Mouse (Mus musculus): ENCODE measurements around the gene Krba1. TPM values are rescaled to one million over a fixed set of nuclear protein-coding genes. Genes with fewer than 3 reads are reported as not detected.

Krba1 gene
- total RNA-seq, 2 experiments from 2014 or later = 1.3 to 2.2 TPM

- no peak for ATAC-seq (replicated peaks; ENCODE audit: low FRiP score, poor library complexity, severe bottlenecking)
Measured at GRCm38 (mm10) chr6:48420647-48421046, 25.3 kb downstream of the Krba1 start.

GRCm38 (mm10) chr6:48423336-48423735, 27.9 kb downstream of the Krba1 start:
- no peak for ATAC-seq (replicated peaks; ENCODE audit: low FRiP score, poor library complexity, severe bottlenecking)

DNA sequence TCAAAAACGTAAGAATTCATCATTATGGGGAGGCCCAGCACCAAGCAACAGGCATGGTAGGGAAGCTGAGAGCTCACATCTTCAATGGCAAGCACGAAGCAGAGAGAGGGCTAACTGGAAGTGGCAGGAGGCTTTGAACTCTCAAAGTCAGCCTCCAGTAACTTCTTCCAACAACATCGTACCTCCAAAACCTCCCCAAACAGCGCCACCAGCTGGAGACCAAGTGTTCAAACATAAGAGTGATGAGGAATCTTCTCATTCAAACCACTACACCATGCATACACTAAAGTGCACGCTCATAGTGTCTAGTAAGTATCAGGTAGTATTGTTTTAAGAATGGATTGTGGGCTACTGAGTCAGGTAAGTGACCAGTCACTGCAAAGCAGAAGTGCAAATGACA, 28.7 kb downstream of the Krba1 start:
- no peak for ATAC-seq (replicated peaks; ENCODE audit: low FRiP score, poor library complexity, severe bottlenecking)

- no peak for ATAC-seq (replicated peaks; ENCODE audit: low FRiP score, poor library complexity, severe bottlenecking)
Measured at GRCm38 (mm10) chr6:48426956-48427355, 31.6 kb downstream of the Krba1 start.

GRCm38 (mm10) chr6:48428769-48429557, 33.6 kb downstream of the Krba1 start:
- no peak for ATAC-seq (replicated peaks; ENCODE audit: low FRiP score, poor library complexity, severe bottlenecking)

DNA sequence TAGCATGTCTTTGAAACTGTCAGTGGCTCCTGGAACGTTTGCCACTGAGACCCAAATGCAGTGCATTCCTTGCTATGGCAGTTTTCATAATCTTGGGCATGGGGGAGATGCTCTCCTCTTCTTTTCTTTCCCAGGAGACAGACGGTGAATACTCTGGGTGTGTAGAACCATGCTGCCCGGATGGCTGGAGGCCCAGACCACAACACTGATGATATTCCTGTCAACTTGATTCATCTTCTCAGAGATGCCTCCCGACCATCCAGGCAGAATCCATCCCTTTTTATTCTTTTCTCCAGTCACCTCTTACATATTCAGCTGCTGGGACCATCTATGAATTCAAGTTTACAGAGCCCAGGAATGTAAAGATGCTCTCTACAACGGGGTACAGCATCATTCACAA, 35.4 kb downstream of the Krba1 start:
- no peak for ATAC-seq (replicated peaks; ENCODE audit: low FRiP score, poor library complexity, severe bottlenecking)

DNA sequence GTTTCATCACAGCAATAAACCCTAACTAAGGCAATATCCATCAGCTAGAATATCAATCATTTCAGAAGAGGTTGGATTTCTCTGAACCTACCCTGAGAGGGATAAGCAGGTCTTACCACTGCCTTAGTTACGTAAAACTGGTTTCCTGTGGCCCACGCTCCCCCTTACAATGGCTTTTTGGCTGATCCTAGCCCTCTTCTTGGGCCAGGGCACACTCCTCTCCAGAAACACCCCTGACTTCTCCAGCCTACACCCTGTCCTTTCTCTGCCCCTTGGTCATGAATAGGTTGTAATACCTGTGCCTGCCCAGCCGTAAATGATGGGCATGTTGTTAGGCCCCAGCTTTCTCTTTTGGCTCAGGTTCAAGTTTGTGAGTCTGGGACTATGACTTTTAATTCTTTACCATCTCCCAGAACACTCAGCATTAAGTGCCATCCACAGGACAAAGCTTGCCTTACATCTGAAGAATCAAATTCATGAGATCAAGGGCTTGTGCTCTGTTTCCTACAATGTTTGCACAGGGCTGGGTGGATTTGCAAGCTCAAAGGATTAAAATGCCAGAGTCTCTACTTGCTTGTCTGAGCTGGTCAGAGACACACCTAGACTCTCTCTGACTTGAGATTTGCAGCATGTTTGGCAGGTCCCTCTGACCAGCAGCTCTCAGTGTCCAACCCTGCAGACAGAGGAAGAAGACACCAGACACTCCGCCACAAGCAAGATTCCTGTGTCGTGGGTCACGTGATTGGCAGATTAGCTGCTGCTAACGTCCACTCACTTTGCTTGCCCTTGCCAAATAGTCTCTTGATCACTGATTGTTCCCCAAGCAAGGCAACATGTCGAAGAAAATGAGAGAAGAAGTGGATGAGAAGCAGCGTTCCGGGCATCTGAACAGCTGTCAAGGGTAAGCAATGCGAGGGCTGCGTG, 37.8 kb downstream of the Krba1 start:
- ATAC-seq (replicated peaks; ENCODE audit: low FRiP score, poor library complexity, severe bottlenecking) = no peak

GRCm38 (mm10) chr6:48434651-48435050, 39.3 kb downstream of the Krba1 start:
- no peak for ATAC-seq (replicated peaks; ENCODE audit: low FRiP score, poor library complexity, severe bottlenecking)

- ATAC-seq (replicated peaks; ENCODE audit: low FRiP score, poor library complexity, severe bottlenecking) = no peak
Measured at GRCm38 (mm10) chr6:48435111-48435510, 39.7 kb downstream of the Krba1 start.

GRCm38 (mm10) chr6:48435706-48436349, 40.4 kb downstream of the Krba1 start:
- ATAC-seq (replicated peaks; ENCODE audit: low FRiP score, poor library complexity, severe bottlenecking) = no peak

- ATAC-seq (replicated peaks; ENCODE audit: low FRiP score, poor library complexity, severe bottlenecking) = no peak
Measured at GRCm38 (mm10) chr6:48437679-48438376, 42.4 kb downstream of the Krba1 start.

- no peak for ATAC-seq (replicated peaks; ENCODE audit: low FRiP score, poor library complexity, severe bottlenecking)
Measured at GRCm38 (mm10) chr6:48438475-48439125, 43.2 kb downstream of the Krba1 start.

DNA sequence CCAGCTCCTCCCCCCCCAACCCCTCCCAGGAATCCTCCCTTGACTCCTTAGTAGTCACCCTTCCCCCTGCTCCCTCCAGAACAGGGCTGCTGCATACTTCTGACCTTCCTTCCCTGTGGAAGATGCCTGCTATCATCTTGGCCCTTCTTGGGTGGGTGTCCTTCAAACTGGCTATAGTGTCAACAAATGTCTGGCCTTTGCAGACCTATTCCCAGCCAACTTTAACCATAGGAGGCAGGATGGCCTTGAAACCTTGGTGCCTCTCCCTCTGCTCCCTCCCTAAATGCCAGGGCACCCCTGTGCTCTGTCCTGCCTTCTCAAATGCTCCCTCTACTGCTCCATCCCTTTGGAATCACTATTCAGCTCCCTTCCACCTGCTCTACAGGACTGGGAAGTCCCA, 44.3 kb downstream of the Krba1 start:
- no peak for ATAC-seq (replicated peaks; ENCODE audit: low FRiP score, poor library complexity, severe bottlenecking)

- ATAC-seq (replicated peaks; ENCODE audit: low FRiP score, poor library complexity, severe bottlenecking) = no peak
Measured at GRCm38 (mm10) chr6:48440306-48441014, 45.1 kb downstream of the Krba1 start.

DNA sequence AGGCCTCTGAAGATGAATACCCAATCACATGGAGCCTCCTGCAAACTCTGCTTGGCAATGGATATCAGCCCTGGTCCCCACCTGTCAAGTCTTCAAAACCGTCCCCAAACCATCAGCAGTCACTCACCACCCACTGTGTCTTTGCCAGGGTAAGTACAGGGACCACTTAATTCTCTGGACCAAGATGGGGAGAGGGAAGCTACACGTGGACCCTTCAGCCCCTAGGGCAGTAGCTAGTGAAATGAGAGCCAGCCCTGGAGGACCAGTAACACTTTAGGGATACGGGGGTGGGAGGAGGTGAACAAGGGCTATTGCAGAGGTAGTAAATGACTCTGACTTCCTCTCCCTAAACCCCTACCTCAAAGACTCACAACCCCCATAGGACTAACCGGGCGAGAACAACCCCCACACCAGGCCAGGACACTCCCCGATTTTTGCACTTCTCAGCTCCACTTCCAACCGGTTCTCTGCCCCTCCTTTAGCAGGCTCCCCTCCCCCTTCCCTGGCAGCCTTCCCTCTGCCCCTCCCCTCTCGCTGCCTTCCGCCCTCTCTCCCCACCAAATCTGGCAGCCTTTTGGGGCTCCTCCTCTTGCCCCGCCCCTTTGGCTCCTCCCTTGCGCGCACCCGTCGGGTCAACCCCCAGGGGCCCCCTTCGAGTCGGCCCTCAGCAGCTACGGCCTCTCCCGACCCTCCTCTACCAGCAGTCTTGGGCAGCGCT, 48.4 kb downstream of the Krba1 start:
- no peak for ATAC-seq (replicated peaks; ENCODE audit: low FRiP score, poor library complexity, severe bottlenecking)

GRCm38 (mm10) chr6:48444310-48445180, 49.2 kb downstream of the Krba1 start:
- ATAC-seq (replicated peaks; ENCODE audit: low FRiP score, poor library complexity, severe bottlenecking) = no peak

All from erythroid progenitor cell, adult 5-6 weeks (primary cell).